Mouse (Mus musculus) gastrocnemius, postnatal 36 days (tissue): ENCODE results near the gene Rtn2. TPM values are rescaled to one million over a fixed set of nuclear protein-coding genes. Genes with fewer than 3 reads are reported as not detected.

Experiments
- DNase-seq, 2 experiments: peaks; one replicate each; pipeline ENCODE4 v3.0.0; 2022
- intact Hi-C: fragments of 180-260 bp; cut with DNase I; formaldehyde crosslinking; loops from one replicate; pipeline ENCODE4 v1.15.1; 2025
- total RNA-seq, 2 experiments: library from RNA; stranded (reverse); gene quantifications; 2 replicates each; pipeline ENCODE4 v1.2.3; 2021

The Rtn2 gene
- total RNA-seq, 2 experiments from 2014 or later = 974 to 1,054 TPM

GRCm38 (mm10) chr7:19337122-19337521 is 54.7 kb downstream of the Rtn2 start:
- intact Hi-C loops = no loop called here
- no peak for DNase-seq

- intact Hi-C loops = no loop called here
- no peak for DNase-seq
Observed at GRCm38 (mm10) chr7:19338060-19338459, 55.6 kb downstream of the Rtn2 start.

- no peak for DNase-seq
- intact Hi-C loops = no loop called here
Observed at GRCm38 (mm10) chr7:19338596-19338995, 56.2 kb downstream of the Rtn2 start.

- DNase-seq = no peak
- intact Hi-C loops = loop anchor here (5.0 kb wide), 1 partner anchor 164 kb away; the partner anchor contains the start of gene Eml2
Observed at GRCm38 (mm10) chr7:19341250-19341649, 58.8 kb downstream of the Rtn2 start.

GRCm38 (mm10) chr7:19341761-19342409 is 59.5 kb downstream of the Rtn2 start:
- intact Hi-C loops = loop anchor here (5.0 kb wide), 1 partner anchor 165 kb away; the partner anchor contains the start of gene Eml2
- peak in 1 of 2 experiments; percentile 40 for DNase-seq

GRCm38 (mm10) chr7:19342481-19343027 is 60.1 kb downstream of the Rtn2 start:
- intact Hi-C loops = loop anchor here (1.0 to 5.0 kb wide), 2 partner anchors 42 to 165 kb away; partner anchors contain the start of gene Eml2
- DNase-seq = peak; percentile 86 to 89

GRCm38 (mm10) chr7:19343210-19343808 is 60.9 kb downstream of the Rtn2 start:
- DNase-seq = peak; percentile 67 to 71
- intact Hi-C loops = loop anchor here (1.0 to 5.0 kb wide), 2 partner anchors 43 to 166 kb away; partner anchors contain the start of gene Eml2

GRCm38 (mm10) chr7:19344237-19344847 is 61.9 kb downstream of the Rtn2 start, which contains the start of gene Ercc1:
TSS of gene Ercc1 (plus strand) at chr7:19344778.
- DNase-seq = peak in 1 of 2 experiments; percentile 10
- intact Hi-C loops = loop anchor here (5.0 kb wide), 1 partner anchor 167 kb away; the partner anchor contains the start of gene Eml2

GRCm38 (mm10) chr7:19344938-19345471 is 62.6 kb downstream of the Rtn2 start:
- peak; percentile 87 to 93 for DNase-seq
- intact Hi-C loops = loop anchor here (5.0 kb wide), 1 partner anchor 168 kb away; the partner anchor contains the start of gene Eml2

Other genes with a start within 250 kb of the Rtn2 start
- not detected for gene Rsph6a, start 227.9 kb upstream of the Rtn2 start, total RNA-seq
- 10 to 100 TPM; 21.6 to 26.1 TPM for gene Dmwd, start 206.4 kb upstream of the Rtn2 start, total RNA-seq
- 100 to 1,000 TPM; 272 to 309 TPM for gene Dmpk, start 198.8 kb upstream of the Rtn2 start, total RNA-seq
- gene Six5, start 188.0 kb upstream of the Rtn2 start, total RNA-seq = 1 to 10 TPM; 1.2 to 1.5 TPM
- gene Gm4969, start 164.3 kb upstream of the Rtn2 start, total RNA-seq = not detected
- 1 to 10 TPM; 2.0 to 2.8 TPM for gene Fbxo46, start 162.8 kb upstream of the Rtn2 start, total RNA-seq
- gene Qpctl, start 133.3 kb upstream of the Rtn2 start, total RNA-seq = 1 to 10 TPM; 1.5 to 2.0 TPM
- 10 to 100 TPM; 47.3 to 49.9 TPM for gene Snrpd2, start 132.9 kb upstream of the Rtn2 start, total RNA-seq
- gene Gipr, start 116.5 kb upstream of the Rtn2 start, total RNA-seq = not detected
- 1 to 10 TPM; 9.6 to 10.0 TPM for gene Eml2, start 106.2 kb upstream of the Rtn2 start, total RNA-seq
- 1 to 10 TPM; 2.2 to 2.6 TPM for gene Gpr4, start 70.1 kb upstream of the Rtn2 start, total RNA-seq
- gene Opa3, start 54.3 kb upstream of the Rtn2 start, total RNA-seq = 10 to 100 TPM; 36.9 to 39.9 TPM
- 10 to 100 TPM; 15.9 to 20.6 TPM for gene Vasp, start 10.8 kb upstream of the Rtn2 start, total RNA-seq
- under 1 TPM in 1 of 2 experiments, not detected in 1; 0.35 TPM for gene Ppm1n, start 2.6 kb upstream of the Rtn2 start, total RNA-seq
- gene Fosb, start 27.4 kb downstream of the Rtn2 start, total RNA-seq = under 1 TPM; 0.15 to 0.31 TPM
- gene Ercc1, start 62.2 kb downstream of the Rtn2 start, total RNA-seq = 10 to 100 TPM; 24.5 to 29.0 TPM
- 10 to 100 TPM in 1 of 2 experiments, 1 to 10 TPM in 1; 9.3 to 10.2 TPM for gene Cd3eap, start 76.9 kb downstream of the Rtn2 start, total RNA-seq
- gene Ppp1r13l, start 77.1 kb downstream of the Rtn2 start, total RNA-seq = 1 to 10 TPM; 2.4 to 2.6 TPM
- 1 to 10 TPM; 8.5 to 9.8 TPM for gene Ercc2, start 99.4 kb downstream of the Rtn2 start, total RNA-seq
- gene Klc3, start 121.5 kb downstream of the Rtn2 start, total RNA-seq = under 1 TPM; 0.25 to 0.38 TPM
- over 10,000 TPM; 41,999 to 48,159 TPM for gene Ckm, start 122.2 kb downstream of the Rtn2 start, total RNA-seq
- 10 to 100 TPM; 14.9 to 15.5 TPM for gene Mark4, start 176.2 kb downstream of the Rtn2 start, total RNA-seq
- gene Exoc3l2, start 180.7 kb downstream of the Rtn2 start, total RNA-seq = under 1 TPM; 0.51 to 0.72 TPM
- gene Bloc1s3, start 225.7 kb downstream of the Rtn2 start, total RNA-seq = 1 to 10 TPM; 1.5 to 1.7 TPM
- gene Trappc6a, start 225.8 kb downstream of the Rtn2 start, total RNA-seq = 1 to 10 TPM; 6.4 to 8.8 TPM
- not detected for gene Nkpd1, start 235.2 kb downstream of the Rtn2 start, total RNA-seq